Mouse (Mus musculus) NIH3T3 (cell line): ENCODE data around the gene Sidt1.
A peak's percentile ranks its signal among the peaks of the same experiment; 100 is the strongest.

Experiments used
- DNase-seq: peaks from one replicate; pipeline ENCODE4 v3.0.0-alpha.2; 2012; ENCODE audit warnings: low read depth

Sidt1 gene

GRCm38 (mm10) chr16:44332861-44333284 lies at the start of gene Sidt1:
Gene Sidt1, minus strand, starts transcription at chr16:44333196.
- no peak for DNase-seq

DNA sequence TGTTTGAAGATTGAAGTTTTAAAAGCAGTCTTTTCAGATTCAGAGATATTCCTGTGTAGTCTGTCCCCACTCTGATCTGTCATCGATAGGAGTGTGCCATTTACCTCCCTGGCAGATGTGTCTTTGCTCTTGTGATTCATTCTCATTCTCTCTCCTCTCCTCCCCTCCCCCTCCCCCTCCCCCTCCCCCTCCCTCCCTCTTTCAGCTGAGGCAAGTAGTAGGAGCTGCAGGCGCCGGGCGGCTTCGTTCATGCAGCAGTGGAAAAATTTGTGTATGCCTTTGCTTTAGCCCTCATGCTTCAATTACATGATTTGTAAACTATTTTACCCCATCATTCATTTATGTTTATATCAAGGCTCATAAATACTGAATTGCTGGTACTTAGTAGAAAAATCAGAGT lies 48.6 kb upstream of the Sidt1 start:
- no peak for DNase-seq

DNA sequence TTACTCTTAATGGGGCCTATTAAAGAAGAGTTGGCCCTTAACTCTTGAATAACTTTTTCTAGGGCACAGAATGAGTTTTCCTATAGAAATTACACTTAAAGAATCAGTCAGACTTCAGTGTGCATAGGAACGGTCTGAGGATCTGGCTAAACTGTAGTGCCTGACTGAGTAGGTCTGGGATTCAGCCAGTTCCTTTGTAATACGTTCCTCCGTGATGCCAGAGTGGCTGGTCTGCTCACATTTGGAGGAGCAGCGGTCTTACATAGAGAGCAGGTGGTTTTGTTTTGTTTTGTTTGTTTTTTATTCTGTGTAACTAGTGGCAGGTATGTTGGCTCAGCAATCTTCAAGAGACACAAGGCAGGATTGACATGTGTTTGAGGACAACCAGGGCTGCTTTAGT lies 47.0 kb upstream of the Sidt1 start:
- DNase-seq, result no peak

- DNase-seq, result no peak
Observed at GRCm38 (mm10) chr16:44375459-44375858, 42.5 kb upstream of the Sidt1 start.

DNA sequence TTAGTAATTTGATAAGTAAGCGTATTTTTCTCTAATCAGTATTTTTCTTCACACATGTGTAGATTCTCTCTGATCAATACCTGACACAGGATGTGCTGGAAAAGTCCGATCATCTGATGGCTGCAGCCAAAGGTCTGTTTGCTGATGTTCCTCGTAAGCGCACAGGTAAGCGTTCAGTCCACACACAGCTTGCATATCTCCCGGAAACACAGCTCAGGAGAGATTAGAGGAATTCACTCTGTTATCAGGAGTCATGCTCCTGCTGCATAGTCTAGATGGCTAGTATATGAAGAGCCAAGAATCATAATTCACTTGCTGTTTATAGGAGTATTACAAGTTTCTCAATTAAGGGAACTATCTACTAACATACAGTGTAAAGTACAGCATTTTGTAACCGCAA lies 32.5 kb upstream of the Sidt1 start:
- no peak for DNase-seq

DNA sequence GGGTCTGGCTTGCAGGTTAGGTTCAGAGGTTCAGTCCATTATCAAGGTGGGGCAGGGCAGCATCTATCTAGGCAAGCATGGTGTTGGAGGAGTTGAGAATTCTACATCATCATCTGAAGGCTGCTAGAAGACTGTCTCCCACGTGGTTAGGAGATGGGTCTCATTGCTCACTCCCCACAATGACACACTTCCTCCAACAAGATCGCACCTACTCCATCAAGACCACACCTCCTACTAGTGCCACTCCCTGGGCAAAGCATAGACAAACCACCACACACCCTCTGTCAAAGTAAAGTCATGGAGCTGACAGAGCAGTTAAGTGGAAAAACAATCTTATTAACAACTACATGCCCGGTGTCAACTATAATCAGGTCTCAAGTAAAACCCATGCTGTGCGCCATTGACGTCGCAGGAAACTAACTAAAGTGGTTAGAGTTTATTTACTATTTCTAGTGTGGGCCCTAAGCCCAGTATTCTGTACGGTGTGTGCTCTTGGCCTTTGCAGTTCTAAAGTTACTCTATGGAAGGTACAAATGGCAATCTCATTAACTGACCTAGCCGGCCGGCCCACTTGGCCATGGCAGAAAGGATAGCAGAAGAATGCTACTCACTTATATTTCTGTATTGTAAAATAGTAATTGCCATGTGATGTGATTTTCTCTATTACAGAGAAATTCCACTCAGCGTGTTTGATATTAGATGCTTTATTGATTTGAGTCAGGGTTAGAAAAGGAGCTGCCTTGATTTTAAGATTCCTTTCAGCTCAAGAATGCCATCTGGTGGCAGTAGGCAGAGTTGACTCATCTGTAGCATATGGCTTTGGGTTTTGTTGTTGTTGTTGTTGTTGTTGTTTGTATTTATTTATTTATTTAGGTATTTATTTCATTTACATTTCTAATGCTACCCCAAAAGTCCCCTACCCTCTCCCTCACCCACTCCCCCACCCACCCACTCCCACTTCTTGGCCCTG lies 29.2 kb upstream of the Sidt1 start:
- peak; percentile 53 for DNase-seq

DNA sequence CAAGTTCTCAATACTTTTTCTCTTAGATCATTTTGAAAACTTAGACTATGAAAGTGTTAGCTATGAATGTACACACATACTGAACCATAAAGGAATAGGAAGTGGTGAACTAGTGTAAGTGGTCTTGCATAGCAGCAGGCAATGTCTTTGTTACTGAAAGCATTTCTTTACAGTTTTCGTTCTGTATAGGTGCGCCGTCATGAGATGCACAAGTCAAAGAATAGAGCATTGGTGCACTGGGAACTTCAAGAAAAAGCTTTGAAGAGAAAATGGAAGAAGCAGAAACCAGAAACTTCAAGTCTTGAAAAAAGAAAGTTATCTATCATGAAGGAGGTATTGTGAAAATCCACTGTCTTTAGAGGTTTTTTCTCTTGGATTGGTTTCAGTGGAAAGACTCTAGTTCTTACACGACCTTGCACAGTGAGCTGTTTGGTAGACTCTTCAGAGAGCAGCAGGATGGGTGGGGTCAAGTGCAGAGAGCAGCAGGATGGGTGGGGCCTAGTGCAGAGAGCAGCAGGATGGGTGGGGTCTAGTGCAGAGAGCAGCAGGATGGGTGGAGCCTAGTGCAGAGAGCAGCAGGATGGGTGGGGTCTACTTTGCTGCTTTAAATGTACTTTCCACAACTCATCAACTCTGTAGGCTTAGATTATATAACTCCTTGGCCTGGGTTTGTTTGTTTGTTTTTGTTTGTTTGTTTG lies 24.7 kb upstream of the Sidt1 start:
- DNase-seq, result peak; percentile 8

- DNase-seq, result no peak
Observed at GRCm38 (mm10) chr16:44356291-44356690, 23.3 kb upstream of the Sidt1 start.

DNA sequence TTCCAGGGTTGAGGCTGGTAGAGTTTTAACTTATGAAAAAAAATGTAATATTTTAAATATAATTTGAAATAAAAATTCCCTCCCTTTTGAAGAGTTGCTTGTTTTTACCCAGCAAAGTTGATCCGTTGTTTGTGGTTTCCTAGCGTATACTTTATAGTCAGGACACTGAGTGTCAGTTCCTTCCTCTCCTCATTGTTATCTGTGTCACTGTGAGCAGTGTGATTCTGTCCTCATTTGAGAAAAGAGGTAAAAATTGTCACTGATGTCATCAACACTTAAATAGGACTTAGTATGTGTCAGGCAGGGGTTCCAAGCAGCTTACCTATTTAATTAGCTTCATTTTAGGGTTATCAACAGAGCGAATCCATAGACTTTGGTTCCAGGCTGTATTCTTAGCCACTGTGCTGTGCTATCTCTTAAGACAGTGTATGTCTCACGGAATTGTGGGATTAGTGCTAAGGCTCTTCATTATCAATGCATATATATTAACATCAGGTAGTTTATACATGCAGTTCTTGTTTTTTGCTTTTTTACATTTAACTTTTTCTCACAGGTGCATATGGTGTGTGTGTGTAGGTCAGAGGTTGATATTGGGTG lies 16.9 kb upstream of the Sidt1 start:
- no peak for DNase-seq

DNA sequence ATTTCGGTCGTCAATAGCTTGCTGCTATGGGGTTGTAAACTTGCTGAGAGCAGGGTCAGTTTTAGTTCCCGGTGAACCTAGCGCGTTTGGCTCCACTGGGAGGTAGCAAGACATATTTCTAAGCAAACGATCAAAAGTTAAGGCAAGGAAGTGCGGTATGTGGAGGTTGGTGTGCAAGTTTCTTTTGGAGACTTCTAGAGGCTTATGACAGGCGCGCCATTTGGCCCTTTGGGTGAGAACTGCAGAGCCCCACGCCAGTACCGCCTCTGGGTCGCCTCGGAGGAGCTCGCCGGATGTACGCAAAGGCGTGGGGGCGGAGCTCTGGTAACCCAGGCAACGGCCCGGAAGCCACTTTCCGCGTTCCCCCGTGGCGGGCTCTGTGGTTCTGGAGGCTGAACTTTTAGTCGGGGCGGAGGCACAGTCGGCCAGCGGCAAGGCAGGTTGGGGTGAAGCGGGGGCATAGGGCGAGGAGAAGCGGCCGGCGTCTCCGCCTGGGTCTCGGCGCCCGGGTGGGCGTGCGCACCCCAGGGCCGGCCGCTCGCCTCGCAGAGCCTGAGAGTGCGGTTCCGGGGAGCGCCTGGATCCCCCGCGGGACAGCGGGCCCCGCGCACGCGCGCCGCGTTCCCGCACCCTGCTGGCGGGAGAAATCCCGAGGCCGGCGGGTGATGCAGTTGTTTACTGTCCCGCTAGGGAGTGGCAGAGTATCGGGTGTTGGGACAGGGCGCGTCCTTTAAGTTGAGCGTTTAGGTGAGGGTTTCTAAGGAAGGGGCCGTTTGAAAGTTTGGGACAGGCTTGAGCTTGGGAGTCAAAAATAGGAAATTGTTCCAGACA lies 14.3 kb upstream of the Sidt1 start, which contains the start of gene Spice1:
Gene Spice1, plus strand, starts transcription at position 51 of the 831 bp plus-strand sequence.
- DNase-seq, result peak; percentile 94

- no peak for DNase-seq
Observed at GRCm38 (mm10) chr16:44337541-44337940, 4.5 kb upstream of the Sidt1 start.

GRCm38 (mm10) chr16:44331995-44332860 lies 768 bp downstream of the Sidt1 start:
- no peak for DNase-seq

- no peak for DNase-seq
Observed at GRCm38 (mm10) chr16:44331671-44331994, 1.4 kb downstream of the Sidt1 start.

GRCm38 (mm10) chr16:44331154-44331553 lies 1.8 kb downstream of the Sidt1 start:
- DNase-seq, result no peak

DNA sequence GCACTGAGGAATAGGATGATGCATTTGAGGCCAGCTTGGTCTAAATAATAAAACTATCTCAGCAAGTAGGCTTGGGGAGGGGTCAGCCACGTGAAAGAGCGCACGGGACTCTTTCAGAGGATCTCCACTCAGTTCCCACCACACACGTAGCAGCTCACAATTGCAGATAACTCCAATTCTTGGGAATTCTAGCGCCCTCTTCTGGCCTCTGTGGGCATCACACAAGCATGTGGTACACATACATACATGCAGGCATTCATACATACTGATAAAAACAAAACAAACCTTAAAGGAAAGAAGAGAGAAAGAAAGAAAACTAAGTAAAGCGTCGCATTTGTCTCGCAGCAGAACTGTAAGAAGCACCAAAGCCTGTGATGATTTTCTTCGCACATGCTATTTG lies 2.3 kb downstream of the Sidt1 start:
- no peak for DNase-seq

DNA sequence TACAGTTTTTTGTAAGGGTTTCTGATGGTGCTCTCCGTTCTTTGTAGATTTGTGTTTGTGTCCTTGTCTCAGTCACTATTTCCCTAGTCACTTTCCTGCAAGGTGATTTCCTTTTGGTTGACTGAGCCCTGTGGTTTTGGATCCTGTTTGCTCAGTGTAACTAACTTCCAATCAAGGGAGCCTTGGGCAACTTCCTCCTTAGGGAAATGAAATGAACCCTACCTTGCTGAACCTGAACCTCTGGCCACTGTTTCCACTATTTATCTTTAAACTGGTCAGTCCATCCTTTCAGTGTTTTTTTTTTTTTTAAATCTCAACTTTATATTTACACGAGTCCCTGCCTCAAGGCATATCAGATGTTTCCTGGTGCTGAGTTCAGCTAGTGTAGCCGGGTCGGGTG lies 4.4 kb downstream of the Sidt1 start:
- DNase-seq, result no peak

DNA sequence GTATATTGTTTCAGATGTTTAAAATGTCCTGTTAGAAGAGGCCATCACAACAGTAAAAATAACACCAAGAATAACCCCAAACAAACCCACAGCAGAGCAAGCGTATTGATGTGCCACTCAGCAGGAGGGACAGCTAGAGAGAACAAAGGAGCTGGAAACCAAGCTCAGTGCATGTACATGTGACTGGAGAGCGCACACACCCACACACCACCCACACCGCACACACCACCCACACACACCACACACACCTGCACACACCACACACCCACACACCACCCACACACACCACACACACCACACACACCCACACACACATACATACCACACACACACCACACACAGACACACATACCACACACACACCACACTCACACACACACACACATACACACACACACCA lies 12.8 kb downstream of the Sidt1 start:
- DNase-seq, result no peak

- no peak for DNase-seq
Observed at GRCm38 (mm10) chr16:44316350-44316749, 16.6 kb downstream of the Sidt1 start.

GRCm38 (mm10) chr16:44313422-44313821 lies 19.6 kb downstream of the Sidt1 start:
- DNase-seq, result no peak

DNA sequence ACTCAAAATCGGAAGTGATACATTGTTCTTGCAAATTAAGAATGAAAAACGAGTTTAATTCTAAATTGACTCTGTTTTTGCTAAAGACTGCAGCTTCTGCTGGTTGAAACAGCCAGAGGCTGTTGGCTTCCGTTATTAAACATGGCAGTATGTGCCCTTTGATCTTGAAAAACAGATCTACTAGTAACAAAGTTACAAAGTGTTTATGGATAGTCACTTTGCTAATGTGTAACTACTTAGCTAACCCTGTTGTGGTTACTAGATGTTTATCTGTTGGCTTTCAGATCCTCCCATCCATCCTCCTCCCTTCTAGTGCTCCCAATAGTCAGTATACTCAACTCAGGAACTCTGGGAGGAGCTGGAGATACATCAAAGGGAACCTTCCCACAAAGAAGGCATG lies 27.4 kb downstream of the Sidt1 start:
- DNase-seq, result no peak

GRCm38 (mm10) chr16:44303822-44304221 lies 29.2 kb downstream of the Sidt1 start:
- DNase-seq, result no peak
